In the genomic region with DNA sequence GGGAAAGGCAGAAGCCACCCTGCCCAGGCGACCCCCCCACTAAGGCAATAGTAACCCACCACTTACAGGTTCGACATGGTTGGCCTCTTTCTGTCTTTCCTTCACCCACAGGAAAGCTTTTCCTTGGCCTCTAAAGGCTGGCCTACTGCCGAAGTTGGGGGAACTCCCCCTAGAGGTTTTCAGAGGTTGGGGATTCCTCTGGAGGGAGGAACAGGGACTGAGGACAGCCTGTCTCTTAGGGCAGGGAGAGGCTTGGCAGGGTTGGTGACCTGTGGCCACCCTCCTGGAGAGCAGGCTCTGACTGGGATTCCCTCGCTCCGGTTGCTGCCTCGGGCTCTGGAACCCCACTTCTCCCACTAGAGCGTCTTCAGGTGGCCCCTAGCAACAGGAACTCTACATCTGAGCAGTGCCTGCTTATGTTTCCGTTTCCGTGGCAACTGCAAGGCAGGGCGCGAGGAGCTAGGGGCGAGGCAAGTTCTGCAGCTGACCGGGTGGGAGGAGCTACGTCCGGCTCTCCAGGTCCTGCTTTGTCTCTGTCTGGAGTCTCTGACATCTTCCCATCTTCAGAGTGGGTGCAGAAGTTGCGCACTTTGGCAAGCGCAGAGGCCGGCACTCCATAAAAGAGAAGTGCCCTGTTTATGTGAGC, we compare ENCODE assay signal across 8 mouse cellular contexts. TPM values are rescaled to one million over a fixed set of nuclear protein-coding genes. Genes with fewer than 3 reads are reported as not detected.
A peak's percentile ranks its signal among the peaks of the same experiment; 100 is the strongest.
DNase-seq lines count a peak whose midpoint lies in the region; ATAC-seq and TF ChIP-seq lines count a peak whose summit lies in the region.

A gene (minus strand): TSS at position 303 of the 646 bp plus-strand sequence.

- WGBS in lung, adult 2 months: 6% methylated on average over 18 of the region's 18 CpGs

- no peak within 1 kb of the TSS for H3K27ac ChIP-seq in layer of hippocampus, adult 2 months

- no peaks in the 10 kb centered on the region for H3K4me1 ChIP-seq in lung, adult 2 months (ENCODE audit: control insufficient read depth, insufficient read depth, low read length)

- peak; percentile 91 to 95 for ATAC-seq in hematopoietic stem cell, adult 5-6 weeks (replicated peaks in 1 of 2; ENCODE audit: insufficient read depth in 1 of 2, low FRiP score in 2 of 2, low TSS enrichment in 1 of 2, low read depth in 1 of 2, poor library complexity in 2 of 2, severe bottlenecking in 2 of 2)

- no peak for TF ChIP-seq POLR2A in lung, adult 2 months (IDR thresholded peaks at IDR 0.05; ENCODE audit: borderline replicate concordance, extremely low read depth, low read depth, low read length)

- H3K4me3 ChIP-seq in layer of hippocampus, adult 2 months: peak within 1 kb of the TSS; percentile 39
- H3K4me3 ChIP-seq in lung, adult 2 months (replicated peaks; ENCODE audit: extremely low read depth, low read depth, low read length): no peak within 1 kb of the TSS

- peak; percentile 34 for DNase-seq in 3134 (ENCODE audit: extremely low read depth, insufficient read length, low spot score)
- peak; percentile 3 for DNase-seq in cerebellum, adult 9-10 months
- DNase-seq in frontal cortex, postnatal 10 days (ENCODE audit: low spot score in 2 of 2): peak; percentile 65 to 73
- DNase-seq in layer of hippocampus, adult 2 months (ENCODE audit: low spot score in 2 of 2): peak; percentile 52 to 75
- peak; percentile 38 for DNase-seq in lung, adult 2 months
- DNase-seq in ovary, postnatal 14 days (ENCODE audit: low spot score): peak; percentile 54
- peak; percentile 59 for DNase-seq in thymus, postnatal 14 days

- peak; percentile 51 for TF ChIP-seq CTCF in layer of hippocampus, adult 2 months (conservative IDR thresholded peaks at IDR 0.05)
- no peak for TF ChIP-seq CTCF in lung, adult 2 months (IDR thresholded peaks at IDR 0.05; ENCODE audit: insufficient read depth, low read length)

RNA-seq across cellular contexts. Expression of the gene that starts here (rescaled TPM):
- not detected in 2 replicates for total RNA-seq in hematopoietic stem cell, adult 5-6 weeks (2017)
- total RNA-seq in layer of hippocampus, adult 2 months (2021): 1 to 10 TPM; 1.6 to 2.4 TPM
- polyA plus RNA-seq in lung, adult 2 months (2012; rRNA removed): 3.6 and 4.1 TPM in 2 replicates

Comparison
In these comparisons a context has a peak if more than half of its experiments do, and no peak if none do; other contexts are left out.
1. Peak in ATAC-seq in hematopoietic stem cell, adult 5-6 weeks; RNA of the gene not detected or under 1 TPM.
2. DNase-seq: peak in every context shown above with its lines; median percentile 69 in frontal cortex, postnatal 10 days; 64 in layer of hippocampus, adult 2 months; 59 in thymus, postnatal 14 days; 54 in ovary, postnatal 14 days; 38 in lung, adult 2 months; 34 in 3134; 3 in cerebellum, adult 9-10 months.